Mouse (Mus musculus) cerebellum, adult 2 months (tissue): Measurements from ENCODE around the gene AC109138.7. TPM values are rescaled to one million over a fixed set of nuclear protein-coding genes. Genes with fewer than 3 reads are reported as not detected.

Experiments used
- DNase-seq, 2 experiments: peaks; one replicate each; pipeline ENCODE4 v3.0.0; 2021
- H3K27ac ChIP-seq: fragments of 200-500 bp; 2 replicates; pipeline ENCODE4 v1.5.1; 2012; ENCODE audit warnings: low read length, control low read depth, inconsistent platforms; ENCODE audit not compliant: insufficient read depth
- H3K27me3 ChIP-seq: fragments of 200-500 bp; 2 replicates; pipeline ENCODE4 v1.6.1; 2012; ENCODE audit warnings: inconsistent platforms, mild to moderate bottlenecking, low read length, moderate library complexity; ENCODE audit not compliant: control insufficient read depth, insufficient read depth
- H3K4me1 ChIP-seq: fragments of 200-500 bp; 2 replicates; pipeline ENCODE4 v1.6.1; 2011; ENCODE audit warnings: low read length; ENCODE audit not compliant: control insufficient read depth, insufficient read depth
- H3K4me3 ChIP-seq: fragments of 200-500 bp; replicated peaks from 2 replicates; pipeline ENCODE3; 2011; ENCODE audit warnings: mild to moderate bottlenecking, low read depth, low read length, control low read depth; ENCODE audit not compliant: insufficient read depth
- CTCF ChIP-seq: fragments of 200-500 bp; IDR thresholded peaks from 2 replicates; pipeline ENCODE4 v1.5.1; 2011; ENCODE audit warnings: low read depth, mild to moderate bottlenecking, control low read depth, low read length, moderate library complexity, borderline replicate concordance; ENCODE audit not compliant: insufficient read depth
- POLR2A ChIP-seq: fragments of 200-500 bp; IDR thresholded peaks from 2 replicates; pipeline ENCODE4 v1.6.1; 2011; ENCODE audit warnings: low read length, control low read depth, borderline replicate concordance; ENCODE audit not compliant: insufficient read depth
- WGBS: fragments of 180-500 bp; shearing (Covaris S2); methylation state at CpG from one replicate; pipeline ENCODE4 v1.1.7; 2018; 5-methylcytosine and 5-hydroxymethylcytosine counted together
- polyA plus RNA-seq: library from polyadenylated mRNA; depleted of rRNA; stranded (reverse); fragments of >200 nt; gene quantifications from 2 replicates; pipeline ENCODE4 v1.2.3, GENCODE M21; 2012

The AC109138.7 gene
- polyA plus RNA-seq, 1 experiment = 0.77 TPM

DNA sequence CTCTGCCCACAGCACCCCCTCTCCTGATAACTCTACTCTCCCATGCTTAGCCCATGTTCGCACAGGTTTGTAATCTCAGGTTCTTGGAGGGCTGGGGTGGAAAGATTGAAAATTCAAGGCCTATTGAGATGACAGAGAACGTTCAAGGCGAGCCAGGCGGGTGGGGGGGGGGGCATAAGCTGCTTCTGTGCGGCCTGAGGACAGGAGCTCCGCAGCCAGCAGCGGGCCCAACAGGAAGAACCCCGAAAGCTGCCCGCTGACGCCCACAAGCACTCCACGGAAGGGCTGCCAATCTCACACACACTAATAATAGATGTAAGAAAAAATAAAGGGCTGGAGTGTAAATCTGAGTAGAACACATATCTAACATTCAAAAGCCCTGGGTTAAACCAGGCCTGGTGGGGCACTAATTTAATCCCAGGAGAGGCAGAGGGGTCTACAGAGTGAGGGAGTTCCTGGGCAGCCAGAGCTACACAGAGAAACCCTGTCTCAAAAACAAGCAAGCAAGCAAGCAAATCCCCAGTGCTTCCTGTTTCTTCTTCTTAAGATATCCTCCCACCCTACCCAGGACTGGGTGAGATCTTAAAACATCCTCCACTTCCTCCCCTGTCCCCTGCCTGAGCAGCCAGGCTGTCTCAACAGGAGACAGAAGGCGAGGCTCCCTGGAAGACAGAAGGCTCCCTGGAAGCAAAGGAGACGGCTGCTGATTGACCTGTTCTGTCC, 10.4 kb upstream of the AC109138.7 start:
- WGBS = 62% methylated on average over 13 of the region's 13 CpGs
- peaks cover 7% of the 10 kb centered on the region for H3K4me1 ChIP-seq
- no peak overlapping the region for H3K27ac ChIP-seq
- H3K27me3 ChIP-seq = no peaks in the 10 kb centered on the region
- TF ChIP-seq CTCF = no peak
- no peak for TF ChIP-seq POLR2A
- no peak overlapping the region for H3K4me3 ChIP-seq
- DNase-seq = no peak

- Histone ChIP-seq H3K4me1 (peaks cover 7% of the 10 kb centered on the region), H3K4me3 (no peak overlapping the region), H3K27ac (no peak overlapping the region), H3K27me3 (no peaks in the 10 kb centered on the region)
- TF ChIP-seq CTCF (no peak), POLR2A (no peak)
- 67% methylated on average over 4 of the region's 4 CpGs for WGBS
- no peak for DNase-seq
These were observed 9.3 kb upstream of the AC109138.7 start for GRCm38 (mm10) chr19:4204889-4205288.

DNA sequence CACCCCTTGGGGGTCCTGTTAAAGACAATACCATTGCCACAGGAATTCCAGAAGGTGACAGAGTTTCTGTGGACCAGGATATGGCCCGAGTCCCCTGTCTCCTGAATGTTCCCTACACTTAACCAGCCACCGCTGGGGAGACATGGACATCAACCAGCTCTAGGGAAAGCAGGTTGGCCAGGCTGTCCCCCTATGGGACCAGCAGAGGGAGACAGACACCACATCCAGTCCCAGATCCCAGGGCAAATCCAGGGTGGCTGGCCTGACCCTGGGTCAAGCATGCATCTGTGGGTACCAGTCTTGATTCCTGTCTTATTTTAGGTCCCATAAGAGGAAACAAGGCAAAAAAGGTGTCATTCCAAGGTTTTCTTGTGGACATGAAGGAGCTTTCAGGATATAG, 7.2 kb upstream of the AC109138.7 start:
- Histone ChIP-seq H3K27ac (no peak overlapping the region), H3K4me3 (no peak overlapping the region), H3K27me3 (no peaks in the 10 kb centered on the region), H3K4me1 (no peaks in the 10 kb centered on the region; the same call in none of the 2 replicates)
- no peak for TF ChIP-seq POLR2A
- TF ChIP-seq CTCF = peak; percentile 98
- DNase-seq = peak; percentile 70 to 77
- 3% methylated on average over 2 of the region's 2 CpGs for WGBS

- no peak overlapping the region for H3K27ac ChIP-seq
- no peak for TF ChIP-seq POLR2A
- TF ChIP-seq CTCF = no peak
- no peak overlapping the region for H3K4me3 ChIP-seq
- no peaks in the 10 kb centered on the region for H3K4me1 ChIP-seq
- no peaks in the 10 kb centered on the region for H3K27me3 ChIP-seq
- no peak for DNase-seq
- 83% methylated on average over 5 of the region's 5 CpGs for WGBS
These were observed 5.6 kb upstream of the AC109138.7 start for GRCm38 (mm10) chr19:4208563-4208962.

GRCm38 (mm10) chr19:4211891-4212588, 2.1 kb upstream of the AC109138.7 start:
- no peaks in the 10 kb centered on the region; the same call in 1 of the 2 replicates for H3K27me3 ChIP-seq
- DNase-seq = no peak
- WGBS = 84% methylated on average over 4 of the region's 4 CpGs
- no peak overlapping the region for H3K27ac ChIP-seq
- H3K4me3 ChIP-seq = no peak overlapping the region
- TF ChIP-seq POLR2A (no peak), CTCF (no peak)
- H3K4me1 ChIP-seq = peaks cover 5% of the 10 kb centered on the region

DNA sequence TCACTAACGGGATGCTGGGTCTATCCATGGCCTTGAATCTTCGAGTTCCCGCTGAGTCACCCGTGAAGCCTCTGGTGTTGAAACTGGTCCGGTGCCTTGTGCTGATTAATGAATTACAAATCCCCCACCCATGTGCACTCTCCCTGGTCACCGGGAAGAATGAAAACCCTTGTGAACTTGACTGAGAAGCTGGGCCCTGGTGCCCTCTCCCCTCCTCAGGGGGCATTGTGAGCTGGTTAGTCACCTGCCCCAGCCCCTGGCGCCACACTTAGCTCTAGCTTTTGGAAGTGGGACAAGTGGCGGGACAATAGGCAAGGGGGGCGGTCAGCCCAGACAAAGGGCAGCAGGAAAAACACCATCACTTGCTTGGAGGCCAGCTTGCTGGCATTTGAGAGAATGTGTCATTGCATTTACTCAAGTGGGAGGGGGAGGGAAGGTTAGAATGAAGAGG, 608 bp upstream of the AC109138.7 start:
- 45% methylated on average over 9 of the region's 9 CpGs for WGBS
- H3K27me3 ChIP-seq = no peaks in the 10 kb centered on the region; the same call in 1 of the 2 replicates
- no peak for DNase-seq
- H3K27ac ChIP-seq = no peak overlapping the region
- TF ChIP-seq POLR2A = no peak
- no peak for TF ChIP-seq CTCF
- H3K4me1 ChIP-seq = peaks cover 5% of the 10 kb centered on the region
- no peak overlapping the region for H3K4me3 ChIP-seq

DNA sequence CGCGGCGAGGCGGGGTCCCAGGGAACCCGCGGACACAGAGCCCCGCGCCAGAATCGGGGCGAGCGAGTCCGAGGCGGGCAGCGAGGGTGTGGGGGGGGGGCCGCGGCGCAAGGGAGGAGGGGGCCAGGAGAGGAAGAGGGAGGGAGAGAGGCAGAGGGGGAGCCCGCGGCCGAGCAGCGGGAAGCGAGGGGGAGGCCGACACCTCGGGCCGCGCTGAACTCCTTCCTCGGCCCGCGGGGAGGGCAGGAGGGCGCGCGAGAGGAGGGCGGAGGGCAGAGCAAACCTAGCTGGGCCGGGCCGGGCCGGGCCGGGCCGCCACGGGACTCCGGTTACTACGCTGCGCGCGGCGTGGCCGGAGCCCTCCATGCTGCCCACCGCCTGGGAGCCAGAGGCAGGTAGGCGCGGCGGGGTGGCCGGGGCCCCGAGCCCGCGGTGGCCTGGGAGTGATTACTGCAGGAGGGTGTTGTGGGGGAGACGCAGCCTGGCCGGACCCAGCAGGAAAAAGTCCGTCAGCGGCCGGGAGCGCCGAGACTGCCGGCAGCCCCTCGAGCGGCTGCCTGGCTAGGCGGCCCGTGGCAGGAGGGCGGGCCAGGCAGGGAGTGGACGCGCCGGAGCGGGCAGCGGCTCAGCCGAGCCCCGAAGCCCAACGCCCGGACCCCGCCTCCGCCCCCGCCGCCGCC, 754 bp downstream of the AC109138.7 start:
- Histone ChIP-seq H3K4me3 (peak overlapping the region; percentile 52), H3K27ac (no peak overlapping the region), H3K4me1 (peaks cover 7% of the 10 kb centered on the region), H3K27me3 (no peaks in the 10 kb centered on the region; the same call in 1 of the 2 replicates)
- TF ChIP-seq POLR2A (no peak), CTCF (no peak)
- under 1% methylated on average over 68 of the region's 81 CpGs for WGBS
- no peak for DNase-seq
